Mouse (Mus musculus) olfactory bulb, adult 2 months (tissue): ENCODE results near the gene Fcna.

Experiments used
- CTCF ChIP-seq: fragments of 200-500 bp; IDR thresholded peaks from 2 replicates; pipeline ENCODE4 v1.5.1; 2012; ENCODE audit warnings: low read depth, mild to moderate bottlenecking, low read length, moderate library complexity; ENCODE audit not compliant: insufficient read depth
- POLR2A ChIP-seq: fragments of 200-500 bp; IDR thresholded peaks from 2 replicates; pipeline ENCODE4 v1.6.1; 2012; ENCODE audit warnings: mild to moderate bottlenecking, low read depth, low read length, moderate library complexity; ENCODE audit not compliant: insufficient read depth

DNA sequence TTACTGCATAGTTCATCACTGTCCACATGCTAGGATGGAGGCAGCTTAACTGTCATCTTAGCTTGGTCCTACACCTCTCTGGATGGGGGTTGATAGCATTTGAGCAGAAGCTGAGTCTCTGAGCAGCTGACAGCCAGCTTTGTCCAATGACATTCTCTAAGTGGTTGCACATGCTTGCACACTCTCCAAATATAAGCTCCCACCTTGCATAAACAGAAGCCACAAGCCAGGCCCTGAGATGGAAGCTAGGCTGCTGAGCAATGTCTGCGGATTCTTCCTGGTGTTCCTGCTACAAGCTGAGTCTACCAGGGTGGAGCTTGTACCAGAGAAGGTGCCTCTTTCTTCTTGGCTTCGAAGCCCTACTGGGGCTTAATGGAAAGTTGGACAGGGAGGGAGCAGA is 25.1 kb upstream of the Fcna start, which contains the start of gene Lcn8:
- TF ChIP-seq CTCF (no peak), POLR2A (no peak)
